9 mouse cellular contexts compared by ENCODE assay signal in genomic region chr2:165360861-165361260, GRCm38 (mm10). TPM values are rescaled to one million over a fixed set of nuclear protein-coding genes. Genes with fewer than 3 reads are reported as not detected.
DNase-seq lines count a peak whose midpoint lies in the region; ATAC-seq and TF ChIP-seq lines count a peak whose summit lies in the region.
"Had no signal": no experiment of that assay in that cellular context is flagged by ENCODE, and none has a peak within 500 bp of the region (broad histone marks: within the 10 kb centered on the region; RNA-seq: fewer than 3 reads in every experiment).

No protein-coding gene starts in this region.

- DNase-seq in hindbrain, embryonic 10.5 days (ENCODE audit: low spot score) = peak; percentile 72
- peak; percentile 57 for DNase-seq in MEL-GATA-1-ER (ENCODE audit: extremely low read depth, low read depth)
- peak; percentile 72 to 75 for DNase-seq in cerebellum, postnatal 10 days
- DNase-seq in gastrocnemius, adult 8-10 months (ENCODE audit: low spot score in 2 of 2) = peak; percentile 8 to 28
- peak; percentile 79 for DNase-seq in kidney, postnatal 10 days
- peak; percentile 46 for DNase-seq in lung, postnatal 25 days (ENCODE audit: low spot score)

- no peak overlapping the region for H3K27ac ChIP-seq in hindbrain, embryonic 10.5 days
- no peak overlapping the region for H3K27ac ChIP-seq in hindbrain, embryonic 13.5 days
- H3K27ac ChIP-seq in small intestine, adult 2 months (ENCODE audit: insufficient read depth, low read depth, low read length) = no peak overlapping the region
- H3K27ac ChIP-seq: limb, embryonic 12.5 days had no signal

- ATAC-seq in hindbrain, embryonic 13.5 days (ENCODE audit: low FRiP score) = no peak

- peak; percentile 65; the same call in 1 of the 2 replicates for TF ChIP-seq CTCF in small intestine, adult 2 months (IDR thresholded peaks at IDR 0.05; ENCODE audit: extremely low read depth, insufficient read length, insufficient replicate concordance, low read depth, low read length)

- 2% methylated on average over 1 of the region's 1 CpGs for WGBS in hindbrain, embryonic 10.5 days
- WGBS in hindbrain, embryonic 13.5 days = 0% methylated on average over 1 of the region's 1 CpGs
- 0% methylated on average over 1 of the region's 1 CpGs for WGBS in small intestine, adult 2 months

- no peak overlapping the region for H3K9ac ChIP-seq in hindbrain, embryonic 13.5 days
- H3K9ac ChIP-seq: limb, embryonic 12.5 days had no signal

- no peak for TF ChIP-seq POLR2A in small intestine, adult 2 months (IDR thresholded peaks at IDR 0.05; ENCODE audit: low read depth, low read length)

- H3K36me3 ChIP-seq in hindbrain, embryonic 10.5 days = peaks cover 8% of the 10 kb centered on the region; the same call in 1 of the 2 replicates
- peaks cover 8% of the 10 kb centered on the region for H3K36me3 ChIP-seq in hindbrain, embryonic 13.5 days
- no peaks in the 10 kb centered on the region for H3K36me3 ChIP-seq in small intestine, adult 2 months (ENCODE audit: control insufficient read depth, insufficient read depth, low read length)
- H3K36me3 ChIP-seq: limb, embryonic 12.5 days had no signal

- no peak overlapping the region for H3K4me3 ChIP-seq in hindbrain, embryonic 10.5 days
- H3K4me3 ChIP-seq in hindbrain, embryonic 13.5 days = no peak overlapping the region
- no peak overlapping the region for H3K4me3 ChIP-seq in small intestine, adult 2 months (ENCODE audit: low read depth, low read length)
- H3K4me3 ChIP-seq: limb, embryonic 12.5 days had no signal

- no peak overlapping the region for H3K4me2 ChIP-seq in hindbrain, embryonic 13.5 days
- H3K4me2 ChIP-seq: limb, embryonic 12.5 days had no signal

- peaks cover 21% of the 10 kb centered on the region for H3K4me1 ChIP-seq in hindbrain, embryonic 10.5 days (replicated peaks)
- peaks cover 7% of the 10 kb centered on the region; the same call in 1 of the 2 replicates for H3K4me1 ChIP-seq in hindbrain, embryonic 13.5 days (replicated peaks)
- no peaks in the 10 kb centered on the region for H3K4me1 ChIP-seq in small intestine, adult 2 months (ENCODE audit: control insufficient read depth, insufficient read depth, insufficient read length, low read length)
- H3K4me1 ChIP-seq: limb, embryonic 12.5 days had no signal

- H3K27me3 ChIP-seq in hindbrain, embryonic 10.5 days (ENCODE audit: insufficient read depth, poor library complexity, severe bottlenecking) = peaks cover 32% of the 10 kb centered on the region
- H3K27me3 ChIP-seq in hindbrain, embryonic 13.5 days = peaks cover 19% of the 10 kb centered on the region; the same call in 1 of the 2 replicates
- peaks cover 4% of the 10 kb centered on the region; the same call in 1 of the 2 replicates for H3K27me3 ChIP-seq in small intestine, adult 2 months (ENCODE audit: control insufficient read depth, insufficient read depth, low read length)

- 0 out of 2 replicates have a peak, but pooled peaks cover 1% of the 10 kb centered on the region for H3K9me3 ChIP-seq in hindbrain, embryonic 10.5 days
- H3K9me3 ChIP-seq in hindbrain, embryonic 13.5 days = no peaks in the 10 kb centered on the region
- H3K9me3 ChIP-seq: limb, embryonic 12.5 days had no signal

RNA-seq across cellular contexts. Expression of gene Zfp663, which starts 7.7 kb away (rescaled TPM):
- polyA plus RNA-seq in hindbrain, embryonic 10.5 days (2016; fragmentation: Nextera tagmentation; extraction: Ambion mirVana) = 5.5 and 6.7 TPM in 2 replicates
- polyA plus RNA-seq in hindbrain, embryonic 13.5 days (2015; fragmentation: Nextera tagmentation; extraction: Ambion mirVana) = 8.1 and 9.3 TPM in 2 replicates
- total RNA-seq in gastrocnemius, adult 8-10 months (2022) = not detected
- not detected in 2 replicates for polyA plus RNA-seq in small intestine, adult 2 months (2012; rRNA removed)

RNA-seq across cellular contexts. Expression of gene Zfp334, which starts 27.2 kb away (rescaled TPM):
- polyA plus RNA-seq in hindbrain, embryonic 10.5 days (2016; fragmentation: Nextera tagmentation; extraction: Ambion mirVana) = 16.9 and 19.9 TPM in 2 replicates
- 10.8 and 11.3 TPM in 2 replicates for polyA plus RNA-seq in hindbrain, embryonic 13.5 days (2015; fragmentation: Nextera tagmentation; extraction: Ambion mirVana)
- total RNA-seq in gastrocnemius, adult 8-10 months (2022) = 1 to 10 TPM; 1.9 to 2.4 (median 2.2) TPM
- polyA plus RNA-seq in small intestine, adult 2 months (2012; rRNA removed) = 0.34 and 0.35 TPM in 2 replicates

RNA-seq across cellular contexts. Expression of gene Elmo2, which starts 34.6 kb away (rescaled TPM):
- 90.0 and 94.6 TPM in 2 replicates for polyA plus RNA-seq in hindbrain, embryonic 10.5 days (2016; fragmentation: Nextera tagmentation; extraction: Ambion mirVana)
- 90.8 and 91.6 TPM in 2 replicates for polyA plus RNA-seq in hindbrain, embryonic 13.5 days (2015; fragmentation: Nextera tagmentation; extraction: Ambion mirVana)
- total RNA-seq in gastrocnemius, adult 8-10 months (2022) = 10 to 100 TPM; 11.0 to 13.2 (median 11.7) TPM
- polyA plus RNA-seq in small intestine, adult 2 months (2012; rRNA removed) = 34.3 and 66.1 TPM in 2 replicates

RNA-seq across cellular contexts. Expression of gene Ocstamp, which starts 39.3 kb away (rescaled TPM):
- polyA plus RNA-seq in hindbrain, embryonic 10.5 days (2016; fragmentation: Nextera tagmentation; extraction: Ambion mirVana) = 0.07 TPM in 1 of 2 replicates, not detected in the other
- polyA plus RNA-seq in hindbrain, embryonic 13.5 days (2015; fragmentation: Nextera tagmentation; extraction: Ambion mirVana) = 0.04 TPM in 1 of 2 replicates, not detected in the other
- total RNA-seq in gastrocnemius, adult 8-10 months (2022) = under 1 TPM in 2 of 4 experiments, not detected in 2; 0.07 to 0.13 TPM
- 1.6 and 2.2 TPM in 2 replicates for polyA plus RNA-seq in small intestine, adult 2 months (2012; rRNA removed)
- polyA plus RNA-seq: limb, embryonic 12.5 days had no signal

Comparison
In these comparisons a context has a peak if more than half of its experiments do, and no peak if none do; other contexts are left out.
1. DNase-seq: peak in every context shown above with its lines; median percentile 79 in kidney, postnatal 10 days; 74 in cerebellum, postnatal 10 days; 72 in hindbrain, embryonic 10.5 days; 57 in MEL-GATA-1-ER; 46 in lung, postnatal 25 days; 18 in gastrocnemius, adult 8-10 months.